Mouse (Mus musculus): ENCODE data around the gene Fbxl2. TPM values are rescaled to one million over a fixed set of nuclear protein-coding genes. Genes with fewer than 3 reads are reported as not detected.

The Fbxl2 gene
- polyA plus RNA-seq, 1 experiment: 2.6 TPM

GRCm38 (mm10) chr9:114046676-114047075 is 685 bp upstream of the Fbxl2 start:
- no peak for DNase-seq (ENCODE audit: low read depth in 1 of 2, low spot score in 2 of 2)
- Histone ChIP-seq H3K4me1 (ENCODE audit: control insufficient read depth, insufficient read depth, insufficient read length) (no peaks in the 10 kb centered on the region), H3K36me3 (ENCODE audit: control insufficient read depth, insufficient read depth, low read length) (no peaks in the 10 kb centered on the region), H3K27ac (ENCODE audit: insufficient read depth, low read length) (no peak overlapping the region), H3K27me3 (ENCODE audit: control insufficient read depth, insufficient read depth, low read length) (no peaks in the 10 kb centered on the region), H3K4me3 (ENCODE audit: extremely low read depth, insufficient read depth, insufficient read length) (no peak overlapping the region)
- TF ChIP-seq CTCF (IDR thresholded peaks at IDR 0.05; ENCODE audit: extremely low read depth, insufficient read depth, insufficient read length, insufficient replicate concordance) (no peak), POLR2A (IDR thresholded peaks at IDR 0.05; ENCODE audit: low read depth, low read length) (no peak)
- 92% methylated on average over 7 of the region's 7 CpGs for WGBS

- Histone ChIP-seq H3K27ac (ENCODE audit: insufficient read depth, low read length) (no peak overlapping the region), H3K4me3 (ENCODE audit: extremely low read depth, insufficient read depth, insufficient read length) (no peak overlapping the region), H3K4me1 (ENCODE audit: control insufficient read depth, insufficient read depth, insufficient read length) (no peaks in the 10 kb centered on the region), H3K36me3 (ENCODE audit: control insufficient read depth, insufficient read depth, low read length) (no peaks in the 10 kb centered on the region), H3K27me3 (ENCODE audit: control insufficient read depth, insufficient read depth, low read length) (no peaks in the 10 kb centered on the region)
- 58% methylated on average over 3 of the region's 3 CpGs for WGBS
- TF ChIP-seq CTCF (IDR thresholded peaks at IDR 0.05; ENCODE audit: extremely low read depth, insufficient read depth, insufficient read length, insufficient replicate concordance) (peak; percentile 10; the same call in 1 of the 2 replicates), POLR2A (IDR thresholded peaks at IDR 0.05; ENCODE audit: low read depth, low read length) (no peak)
- DNase-seq (ENCODE audit: low read depth in 1 of 2, low spot score in 2 of 2): no peak
Observed at GRCm38 (mm10) chr9:114044446-114044845, 1.5 kb downstream of the Fbxl2 start.

GRCm38 (mm10) chr9:114042490-114042889 is 3.5 kb downstream of the Fbxl2 start:
- no peak for DNase-seq (ENCODE audit: low read depth in 1 of 2, low spot score in 2 of 2)
- Histone ChIP-seq H3K4me3 (ENCODE audit: extremely low read depth, insufficient read depth, insufficient read length) (no peak overlapping the region), H3K36me3 (ENCODE audit: control insufficient read depth, insufficient read depth, low read length) (no peaks in the 10 kb centered on the region), H3K27me3 (ENCODE audit: control insufficient read depth, insufficient read depth, low read length) (no peaks in the 10 kb centered on the region), H3K4me1 (ENCODE audit: control insufficient read depth, insufficient read depth, insufficient read length) (no peaks in the 10 kb centered on the region), H3K27ac (ENCODE audit: insufficient read depth, low read length) (no peak overlapping the region)
- WGBS: 81% methylated on average over 6 of the region's 6 CpGs
- TF ChIP-seq POLR2A (IDR thresholded peaks at IDR 0.05; ENCODE audit: low read depth, low read length) (no peak), CTCF (IDR thresholded peaks at IDR 0.05; ENCODE audit: extremely low read depth, insufficient read depth, insufficient read length, insufficient replicate concordance) (no peak)

GRCm38 (mm10) chr9:114040945-114041344 is 5.0 kb downstream of the Fbxl2 start:
- DNase-seq (ENCODE audit: low read depth in 1 of 2, low spot score in 2 of 2): no peak
- H3K4me1 ChIP-seq (ENCODE audit: control insufficient read depth, insufficient read depth, insufficient read length): no peaks in the 10 kb centered on the region
- no peak overlapping the region for H3K4me3 ChIP-seq (ENCODE audit: extremely low read depth, insufficient read depth, insufficient read length)
- no peak overlapping the region for H3K27ac ChIP-seq (ENCODE audit: insufficient read depth, low read length)
- no peaks in the 10 kb centered on the region for H3K27me3 ChIP-seq (ENCODE audit: control insufficient read depth, insufficient read depth, low read length)
- TF ChIP-seq POLR2A (IDR thresholded peaks at IDR 0.05; ENCODE audit: low read depth, low read length) (no peak), CTCF (IDR thresholded peaks at IDR 0.05; ENCODE audit: extremely low read depth, insufficient read depth, insufficient read length, insufficient replicate concordance) (no peak)
- WGBS: 81% methylated on average over 4 of the region's 4 CpGs
- no peaks in the 10 kb centered on the region for H3K36me3 ChIP-seq (ENCODE audit: control insufficient read depth, insufficient read depth, low read length)

- DNase-seq (ENCODE audit: low read depth in 1 of 2, low spot score in 2 of 2): peak; percentile 14 to 43
- Histone ChIP-seq H3K4me3 (ENCODE audit: extremely low read depth, insufficient read depth, insufficient read length) (peak overlapping the region; percentile 55; the same call in 1 of the 2 replicates), H3K36me3 (ENCODE audit: control insufficient read depth, insufficient read depth, low read length) (no peaks in the 10 kb centered on the region), H3K27ac (ENCODE audit: insufficient read depth, low read length) (no peak overlapping the region), H3K27me3 (ENCODE audit: control insufficient read depth, insufficient read depth, low read length) (peaks cover 4% of the 10 kb centered on the region), H3K4me1 (ENCODE audit: control insufficient read depth, insufficient read depth, insufficient read length) (peaks cover 6% of the 10 kb centered on the region; the same call in 1 of the 2 replicates)
- TF ChIP-seq CTCF (IDR thresholded peaks at IDR 0.05; ENCODE audit: extremely low read depth, insufficient read depth, insufficient read length, insufficient replicate concordance) (no peak), POLR2A (IDR thresholded peaks at IDR 0.05; ENCODE audit: low read depth, low read length) (no peak)
- 2% methylated on average over 52 of the region's 52 CpGs for WGBS
Observed at GRCm38 (mm10) chr9:114026261-114026934, 19.6 kb downstream of the Fbxl2 start.

GRCm38 (mm10) chr9:114025846-114026245 is 20.1 kb downstream of the Fbxl2 start:
- Histone ChIP-seq H3K36me3 (ENCODE audit: control insufficient read depth, insufficient read depth, low read length) (no peaks in the 10 kb centered on the region), H3K4me1 (ENCODE audit: control insufficient read depth, insufficient read depth, insufficient read length) (peaks cover 6% of the 10 kb centered on the region; the same call in 1 of the 2 replicates), H3K27ac (ENCODE audit: insufficient read depth, low read length) (no peak overlapping the region), H3K27me3 (ENCODE audit: control insufficient read depth, insufficient read depth, low read length) (peaks cover 4% of the 10 kb centered on the region), H3K4me3 (ENCODE audit: extremely low read depth, insufficient read depth, insufficient read length) (peak overlapping the region; percentile 55; the same call in 1 of the 2 replicates)
- WGBS: 19% methylated on average over 8 of the region's 8 CpGs
- no peak for DNase-seq (ENCODE audit: low read depth in 1 of 2, low spot score in 2 of 2)
- TF ChIP-seq CTCF (IDR thresholded peaks at IDR 0.05; ENCODE audit: extremely low read depth, insufficient read depth, insufficient read length, insufficient replicate concordance) (no peak), POLR2A (IDR thresholded peaks at IDR 0.05; ENCODE audit: low read depth, low read length) (no peak)

- peaks cover 6% of the 10 kb centered on the region; the same call in 1 of the 2 replicates for H3K4me1 ChIP-seq (ENCODE audit: control insufficient read depth, insufficient read depth, insufficient read length)
- no peak overlapping the region for H3K27ac ChIP-seq (ENCODE audit: insufficient read depth, low read length)
- no peak overlapping the region for H3K4me3 ChIP-seq (ENCODE audit: extremely low read depth, insufficient read depth, insufficient read length)
- TF ChIP-seq CTCF (IDR thresholded peaks at IDR 0.05; ENCODE audit: extremely low read depth, insufficient read depth, insufficient read length, insufficient replicate concordance) (no peak), POLR2A (IDR thresholded peaks at IDR 0.05; ENCODE audit: low read depth, low read length) (no peak)
- peaks cover 4% of the 10 kb centered on the region for H3K27me3 ChIP-seq (ENCODE audit: control insufficient read depth, insufficient read depth, low read length)
- H3K36me3 ChIP-seq (ENCODE audit: control insufficient read depth, insufficient read depth, low read length): no peaks in the 10 kb centered on the region
- WGBS: 52% methylated on average over 9 of the region's 9 CpGs
- no peak for DNase-seq (ENCODE audit: low read depth in 1 of 2, low spot score in 2 of 2)
Observed at GRCm38 (mm10) chr9:114025182-114025581, 20.8 kb downstream of the Fbxl2 start.
